Mouse (Mus musculus): ENCODE measurements at regions not wholly inside any gene's neighbourhood (a gene's known extent, or its start where the extent isn't known, plus 50 kb on each side); places are given as distances from the start of the nearest gene placed in this dataset.

GRCm38 (mm10) chr3:121618561-121618960 lies 52.0 kb upstream of the 4930432M17Rik start:
- H3K4me2 ChIP-seq = no peak overlapping the region
- H3K9me3 ChIP-seq = no peaks in the 10 kb centered on the region
- peak overlapping the region; percentile 59 for H3K27ac ChIP-seq (replicated peaks)

GRCm38 (mm10) chr3:121618161-121618560 lies 52.4 kb upstream of the 4930432M17Rik start:
- H3K27ac ChIP-seq (replicated peaks) = peak overlapping the region; percentile 59
- H3K4me3 ChIP-seq = no peak overlapping the region
- H3K36me3 ChIP-seq = no peaks in the 10 kb centered on the region
- no peak for ATAC-seq (ENCODE audit: extremely low read depth, insufficient number of reproducible peaks, low FRiP score, low TSS enrichment)
- peaks cover 23% of the 10 kb centered on the region for H3K4me1 ChIP-seq
- no peaks in the 10 kb centered on the region for H3K27me3 ChIP-seq (replicated peaks)
- no peak overlapping the region for H3K9ac ChIP-seq
- no peaks in the 10 kb centered on the region for H3K9me3 ChIP-seq
- 36% methylated on average over 2 of the region's 2 CpGs for WGBS
- H3K4me2 ChIP-seq = no peak overlapping the region

More at GRCm38 (mm10) chr3:121618561-121618960, 52.0 kb upstream of the 4930432M17Rik start:
- Histone ChIP-seq H3K9ac (no peak overlapping the region), H3K27me3 (replicated peaks) (no peaks in the 10 kb centered on the region), H3K36me3 (no peaks in the 10 kb centered on the region), H3K4me3 (no peak overlapping the region), H3K4me1 (peaks cover 23% of the 10 kb centered on the region)
- no peak for ATAC-seq (ENCODE audit: extremely low read depth, insufficient number of reproducible peaks, low FRiP score, low TSS enrichment)
- 16% methylated on average over 2 of the region's 2 CpGs for WGBS

GRCm38 (mm10) chr3:121617351-121617750 lies 53.2 kb upstream of the 4930432M17Rik start:
- 29% methylated on average over 7 of the region's 7 CpGs for WGBS
- Histone ChIP-seq H3K4me2 (no peak overlapping the region), H3K27me3 (replicated peaks) (no peaks in the 10 kb centered on the region), H3K9me3 (no peaks in the 10 kb centered on the region), H3K27ac (replicated peaks) (no peak overlapping the region), H3K36me3 (no peaks in the 10 kb centered on the region), H3K4me3 (no peak overlapping the region), H3K9ac (no peak overlapping the region), H3K4me1 (peaks cover 23% of the 10 kb centered on the region)
- ATAC-seq (ENCODE audit: extremely low read depth, insufficient number of reproducible peaks, low FRiP score, low TSS enrichment) = no peak

- no peak overlapping the region for H3K9ac ChIP-seq
Measured at GRCm38 (mm10) chr3:121616075-121616474, 54.5 kb upstream of the 4930432M17Rik start.

GRCm38 (mm10) chr3:121614741-121615140 lies 55.8 kb upstream of the 4930432M17Rik start:
- H3K4me2 ChIP-seq = 0 out of 2 replicates have a peak overlapping the region, but pooled peaks have one; percentile 11
- no peak overlapping the region for H3K27ac ChIP-seq (replicated peaks)
- 60% methylated on average over 7 of the region's 7 CpGs for WGBS
- H3K4me3 ChIP-seq = no peak overlapping the region
- H3K4me1 ChIP-seq = peaks cover 26% of the 10 kb centered on the region
- no peak for ATAC-seq (ENCODE audit: extremely low read depth, insufficient number of reproducible peaks, low FRiP score, low TSS enrichment)
- H3K27me3 ChIP-seq (replicated peaks) = no peaks in the 10 kb centered on the region
- no peak overlapping the region for H3K9ac ChIP-seq
- H3K36me3 ChIP-seq = no peaks in the 10 kb centered on the region
- H3K9me3 ChIP-seq = no peaks in the 10 kb centered on the region

More at GRCm38 (mm10) chr3:121616075-121616474, 54.5 kb upstream of the 4930432M17Rik start:
- Histone ChIP-seq H3K9me3 (no peaks in the 10 kb centered on the region), H3K36me3 (no peaks in the 10 kb centered on the region), H3K4me1 (peaks cover 23% of the 10 kb centered on the region), H3K27me3 (replicated peaks) (no peaks in the 10 kb centered on the region), H3K4me2 (no peak overlapping the region), H3K4me3 (no peak overlapping the region), H3K27ac (replicated peaks) (no peak overlapping the region)
- no peak for ATAC-seq (ENCODE audit: extremely low read depth, insufficient number of reproducible peaks, low FRiP score, low TSS enrichment)
- WGBS = 83% methylated on average over 5 of the region's 5 CpGs

- no peak overlapping the region for H3K4me2 ChIP-seq
- WGBS = 68% methylated on average over 3 of the region's 3 CpGs
- H3K27me3 ChIP-seq (replicated peaks) = no peaks in the 10 kb centered on the region
- no peak overlapping the region for H3K27ac ChIP-seq (replicated peaks)
- H3K36me3 ChIP-seq = no peaks in the 10 kb centered on the region
- H3K9me3 ChIP-seq = no peaks in the 10 kb centered on the region
- H3K9ac ChIP-seq = no peak overlapping the region
- peaks cover 24% of the 10 kb centered on the region for H3K4me1 ChIP-seq
- ATAC-seq (ENCODE audit: extremely low read depth, insufficient number of reproducible peaks, low FRiP score, low TSS enrichment) = no peak
- H3K4me3 ChIP-seq = no peak overlapping the region
Measured at GRCm38 (mm10) chr3:121613224-121613623, 57.3 kb upstream of the 4930432M17Rik start.

- Histone ChIP-seq H3K4me2 (no peak overlapping the region), H3K36me3 (no peaks in the 10 kb centered on the region), H3K27me3 (replicated peaks) (no peaks in the 10 kb centered on the region; the same call in 1 of the 2 replicates), H3K4me1 (peaks cover 9% of the 10 kb centered on the region; the same call in 1 of the 2 replicates), H3K9me3 (no peaks in the 10 kb centered on the region), H3K27ac (replicated peaks) (no peak overlapping the region), H3K4me3 (no peak overlapping the region), H3K9ac (no peak overlapping the region)
- ATAC-seq (ENCODE audit: extremely low read depth, insufficient number of reproducible peaks, low FRiP score, low TSS enrichment) = no peak
- 63% methylated on average over 7 of the region's 7 CpGs for WGBS
Measured at GRCm38 (mm10) chr3:121609845-121610244, 60.7 kb upstream of the 4930432M17Rik start.

- Histone ChIP-seq H3K36me3 (no peaks in the 10 kb centered on the region), H3K4me2 (no peak overlapping the region), H3K27ac (replicated peaks) (no peak overlapping the region), H3K9ac (no peak overlapping the region), H3K9me3 (no peaks in the 10 kb centered on the region), H3K4me3 (no peak overlapping the region), H3K27me3 (replicated peaks) (no peaks in the 10 kb centered on the region; the same call in 1 of the 2 replicates), H3K4me1 (peaks cover 9% of the 10 kb centered on the region; the same call in 1 of the 2 replicates)
- WGBS = 44% methylated on average over 7 of the region's 7 CpGs
- no peak for ATAC-seq (ENCODE audit: extremely low read depth, insufficient number of reproducible peaks, low FRiP score, low TSS enrichment)
Measured at GRCm38 (mm10) chr3:121609090-121609489, 61.5 kb upstream of the 4930432M17Rik start.

GRCm38 (mm10) chr3:121604737-121605136 lies 65.8 kb upstream of the 4930432M17Rik start:
- Histone ChIP-seq H3K27me3 (replicated peaks) (no peaks in the 10 kb centered on the region; the same call in 1 of the 2 replicates), H3K4me1 (peaks cover 18% of the 10 kb centered on the region), H3K9ac (no peak overlapping the region), H3K4me2 (no peak overlapping the region), H3K27ac (replicated peaks) (no peak overlapping the region), H3K9me3 (no peaks in the 10 kb centered on the region), H3K4me3 (no peak overlapping the region), H3K36me3 (no peaks in the 10 kb centered on the region)
- ATAC-seq (ENCODE audit: extremely low read depth, insufficient number of reproducible peaks, low FRiP score, low TSS enrichment) = no peak
- WGBS = 62% methylated on average over 6 of the region's 6 CpGs

- H3K9ac ChIP-seq = no peak overlapping the region
- no peak overlapping the region for H3K27ac ChIP-seq (replicated peaks)
- peaks cover 12% of the 10 kb centered on the region for H3K4me1 ChIP-seq
- 76% methylated on average over 9 of the region's 9 CpGs for WGBS
- ATAC-seq (ENCODE audit: extremely low read depth, insufficient number of reproducible peaks, low FRiP score, low TSS enrichment) = no peak
- no peaks in the 10 kb centered on the region for H3K9me3 ChIP-seq
- H3K4me2 ChIP-seq = no peak overlapping the region
- H3K27me3 ChIP-seq (replicated peaks) = no peaks in the 10 kb centered on the region; the same call in 1 of the 2 replicates
- no peak overlapping the region for H3K4me3 ChIP-seq
- H3K36me3 ChIP-seq = no peaks in the 10 kb centered on the region
Measured at GRCm38 (mm10) chr3:121604081-121604480, 66.5 kb upstream of the 4930432M17Rik start.

GRCm38 (mm10) chr3:121602826-121603370 lies 67.7 kb upstream of the 4930432M17Rik start:
- Histone ChIP-seq H3K36me3 (no peaks in the 10 kb centered on the region), H3K4me3 (no peak overlapping the region), H3K9ac (no peak overlapping the region), H3K4me1 (peaks cover 11% of the 10 kb centered on the region), H3K27ac (replicated peaks) (no peak overlapping the region), H3K27me3 (replicated peaks) (no peaks in the 10 kb centered on the region; the same call in 1 of the 2 replicates), H3K4me2 (no peak overlapping the region), H3K9me3 (no peaks in the 10 kb centered on the region)
- 81% methylated on average over 10 of the region's 10 CpGs for WGBS
- ATAC-seq (ENCODE audit: extremely low read depth, insufficient number of reproducible peaks, low FRiP score, low TSS enrichment) = no peak

- no peak overlapping the region for H3K4me3 ChIP-seq
- ATAC-seq (ENCODE audit: extremely low read depth, insufficient number of reproducible peaks, low FRiP score, low TSS enrichment) = no peak
- H3K27me3 ChIP-seq (replicated peaks) = no peaks in the 10 kb centered on the region; the same call in 1 of the 2 replicates
- WGBS = 49% methylated on average over 8 of the region's 8 CpGs
- H3K4me2 ChIP-seq = no peak overlapping the region
- peaks cover 11% of the 10 kb centered on the region for H3K4me1 ChIP-seq
- H3K9ac ChIP-seq = no peak overlapping the region
- no peaks in the 10 kb centered on the region for H3K9me3 ChIP-seq
- no peaks in the 10 kb centered on the region for H3K36me3 ChIP-seq
- H3K27ac ChIP-seq (replicated peaks) = no peak overlapping the region
Measured at GRCm38 (mm10) chr3:121602082-121602561, 68.4 kb upstream of the 4930432M17Rik start.

All from heart, embryonic 13.5 days (tissue).